Mouse (Mus musculus) urinary bladder, adult 18-20 months (tissue): ENCODE results near the gene Idi2.
"Not testable (repeated sequence)": the region's sequence is repeated elsewhere in the genome, so short reads cannot be mapped to it uniquely, and the experiment has no call there.

Source experiments
- DNase-seq, 2 experiments: peaks; one replicate each; pipeline ENCODE4 v3.0.0; 2022; ENCODE audit warnings: low spot score in 2 of 2, mixed read lengths in 2 of 2

The Idi2 gene

DNA sequence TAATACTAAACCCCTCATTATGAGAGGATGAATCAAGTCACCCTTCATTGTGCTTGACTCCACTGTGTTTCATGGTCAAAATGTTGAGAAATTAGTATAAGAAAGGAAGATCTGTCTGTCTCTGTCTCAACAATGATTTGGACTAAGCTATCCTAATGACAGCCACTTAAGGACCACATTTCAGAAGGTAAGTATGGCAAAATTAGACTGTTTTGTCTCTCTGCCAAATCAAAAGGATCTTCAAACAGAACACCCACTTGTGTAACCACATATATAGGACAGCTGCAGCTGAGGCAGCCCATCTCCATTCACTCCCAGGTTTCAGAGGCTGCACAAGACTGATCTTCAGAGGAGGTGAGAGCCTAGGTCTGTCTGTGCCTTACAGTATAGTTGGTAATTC lies at the start of gene Idi2:
TSS of gene Idi2 (plus strand) at position 301 of the 400 bp plus-strand sequence.
- not testable (repeated sequence) for DNase-seq

DNA sequence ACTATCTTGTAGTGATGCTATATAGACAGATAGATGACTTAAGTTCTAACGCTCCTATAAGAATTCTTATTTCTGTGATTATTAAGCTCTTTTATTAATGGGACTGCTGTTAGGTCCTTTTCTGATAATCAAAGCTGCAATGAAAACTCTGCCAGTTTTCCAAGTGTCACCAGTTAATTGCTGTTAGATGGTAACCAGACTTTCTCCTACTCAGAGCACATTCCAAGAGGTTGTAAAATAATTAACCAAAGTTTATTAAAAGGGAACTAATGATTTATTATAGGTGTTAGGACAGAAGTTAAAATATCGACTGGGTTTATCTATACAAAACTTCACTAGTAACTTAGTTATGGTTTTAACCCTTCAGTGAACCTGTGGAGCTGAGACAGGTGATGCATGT lies 46.7 kb upstream of the Idi2 start:
- not testable (repeated sequence) for DNase-seq

DNA sequence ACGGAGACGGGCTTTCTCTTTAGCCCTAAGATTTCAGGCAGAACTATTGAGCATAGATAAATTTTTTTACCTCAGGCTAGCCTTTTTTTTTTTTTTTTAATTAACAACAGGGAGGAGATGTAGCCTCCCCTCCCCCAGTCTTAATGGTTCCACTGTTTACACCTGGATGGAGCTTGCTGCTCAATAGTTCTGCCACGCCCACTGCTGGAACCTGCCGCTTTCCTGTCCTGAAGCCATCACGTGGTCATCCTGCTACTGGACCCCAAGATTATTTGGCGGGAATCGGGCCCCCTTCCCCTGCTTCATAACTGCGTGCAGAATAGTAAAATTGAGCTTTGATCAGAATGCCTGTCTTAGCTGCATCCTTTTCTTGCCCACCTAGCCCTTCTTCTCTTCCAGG lies 38.8 kb upstream of the Idi2 start:
- not testable (repeated sequence) for DNase-seq

DNA sequence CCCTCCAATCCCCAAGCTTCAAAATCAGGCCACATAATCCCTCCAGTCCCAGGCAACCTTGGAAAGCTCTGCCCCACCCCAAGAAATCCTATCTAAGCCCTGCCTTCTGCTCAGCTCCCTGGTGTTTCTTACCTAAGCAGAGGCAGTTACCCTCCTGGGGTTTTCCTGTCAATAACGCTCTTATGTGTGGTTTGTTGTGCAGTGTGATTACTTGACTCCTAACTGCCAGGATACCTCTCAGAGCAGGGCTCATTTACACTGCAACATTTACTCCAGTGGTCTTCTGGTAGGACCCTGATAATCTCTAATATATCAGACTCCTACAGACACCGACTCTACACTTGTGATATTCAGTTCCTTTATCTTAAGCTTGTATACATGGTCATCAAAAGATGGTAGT lies 19.2 kb upstream of the Idi2 start:
- DNase-seq, result no peak

DNA sequence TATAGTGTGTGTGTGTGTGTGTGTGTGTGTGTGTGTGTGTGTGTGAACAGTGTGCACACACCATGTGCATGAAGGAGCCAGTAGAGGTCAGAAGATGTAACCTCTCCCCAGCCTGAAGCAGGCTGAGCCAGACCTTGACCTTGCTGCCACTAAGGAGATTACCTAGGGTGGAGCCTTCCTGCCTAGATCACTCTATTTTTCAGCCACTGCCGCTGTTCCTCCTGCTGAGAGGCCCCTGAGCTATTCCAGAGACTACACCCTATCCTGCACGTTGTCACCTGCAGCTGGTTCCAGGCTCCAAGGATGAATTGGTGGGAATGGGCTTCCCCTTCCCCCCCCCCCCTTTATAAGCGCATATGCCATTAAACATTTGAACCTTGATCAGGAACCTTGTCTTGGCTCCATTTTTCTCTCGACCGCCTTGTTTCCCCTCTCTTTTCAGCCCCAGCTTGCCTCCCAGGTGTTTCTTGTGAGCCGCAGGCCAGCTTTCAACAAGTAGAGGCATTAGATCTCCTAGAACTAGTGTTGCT lies 15.0 kb upstream of the Idi2 start:
- not testable (repeated sequence) for DNase-seq

DNA sequence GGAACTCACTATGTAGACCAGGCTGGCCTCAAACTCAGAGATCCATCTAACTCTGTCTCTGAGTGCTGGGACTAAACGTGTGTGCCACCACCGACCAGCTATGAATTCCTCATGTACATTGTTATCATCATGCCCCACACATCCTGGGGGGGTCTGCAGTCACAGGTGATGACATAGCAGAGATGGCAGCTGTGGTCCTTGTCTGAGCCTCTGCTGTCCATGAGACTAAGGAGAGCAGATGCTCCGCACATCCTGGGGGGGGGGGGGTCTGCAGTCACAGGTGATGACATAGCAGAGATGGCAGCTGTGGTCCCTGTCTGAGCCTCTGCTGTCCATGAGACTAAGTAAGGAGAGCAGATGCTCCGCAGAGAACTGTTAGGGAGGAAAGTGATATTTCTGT lies 11.6 kb upstream of the Idi2 start:
- not testable (repeated sequence) for DNase-seq

DNA sequence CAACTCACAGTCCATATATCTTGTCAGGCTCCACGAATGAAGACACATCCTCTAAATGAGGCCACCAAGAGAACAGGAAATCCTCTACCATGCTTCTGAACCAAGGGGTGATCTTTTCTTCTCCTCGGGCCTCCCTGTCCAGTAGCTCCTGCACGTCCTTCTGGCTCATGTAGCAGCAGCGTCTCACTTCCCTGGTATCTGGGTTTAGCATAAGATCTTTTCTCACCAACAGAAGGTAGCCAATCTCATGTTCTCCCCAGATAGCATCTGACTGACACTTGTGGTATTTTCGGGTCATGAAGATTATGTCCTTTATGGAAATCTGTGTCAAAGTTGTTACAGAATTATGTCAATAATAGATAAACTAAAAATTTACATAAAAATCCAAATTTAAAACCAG lies 11.0 kb upstream of the Idi2 start:
- DNase-seq, result not testable (repeated sequence)

DNA sequence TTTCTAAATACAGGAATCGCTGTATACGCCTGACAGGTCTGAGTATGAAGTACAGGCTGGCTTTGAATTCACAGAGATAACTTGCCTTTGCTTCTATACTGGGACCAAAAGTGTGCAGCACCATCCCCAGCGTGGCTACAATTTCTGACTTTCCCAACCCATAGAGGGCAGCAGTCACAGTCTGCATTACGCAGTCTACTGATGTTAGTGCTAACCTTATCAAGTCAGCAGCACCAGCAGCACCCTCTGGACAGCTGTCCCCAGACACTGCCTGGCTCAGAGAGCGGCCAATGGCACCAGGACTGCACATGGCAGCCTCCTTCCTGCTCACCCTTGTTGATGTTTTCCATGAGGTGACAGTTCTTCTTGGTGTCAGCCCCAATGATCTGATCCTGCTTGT lies 8.8 kb upstream of the Idi2 start:
- DNase-seq, result not testable (repeated sequence)

DNA sequence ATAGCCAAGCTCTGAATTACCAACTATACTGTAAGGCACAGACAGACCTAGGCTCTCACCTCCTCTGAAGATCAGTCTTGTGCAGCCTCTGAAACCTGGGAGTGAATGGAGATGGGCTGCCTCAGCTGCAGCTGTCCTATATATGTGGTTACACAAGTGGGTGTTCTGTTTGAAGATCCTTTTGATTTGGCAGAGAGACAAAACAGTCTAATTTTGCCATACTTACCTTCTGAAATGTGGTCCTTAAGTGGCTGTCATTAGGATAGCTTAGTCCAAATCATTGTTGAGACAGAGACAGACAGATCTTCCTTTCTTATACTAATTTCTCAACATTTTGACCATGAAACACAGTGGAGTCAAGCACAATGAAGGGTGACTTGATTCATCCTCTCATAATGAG lies 4.5 kb upstream of the Idi2 start, which contains the start of gene Gm9745:
TSS of gene Gm9745 (minus strand) at position 101 of the 400 bp plus-strand sequence.
- DNase-seq, result not testable (repeated sequence)

DNA sequence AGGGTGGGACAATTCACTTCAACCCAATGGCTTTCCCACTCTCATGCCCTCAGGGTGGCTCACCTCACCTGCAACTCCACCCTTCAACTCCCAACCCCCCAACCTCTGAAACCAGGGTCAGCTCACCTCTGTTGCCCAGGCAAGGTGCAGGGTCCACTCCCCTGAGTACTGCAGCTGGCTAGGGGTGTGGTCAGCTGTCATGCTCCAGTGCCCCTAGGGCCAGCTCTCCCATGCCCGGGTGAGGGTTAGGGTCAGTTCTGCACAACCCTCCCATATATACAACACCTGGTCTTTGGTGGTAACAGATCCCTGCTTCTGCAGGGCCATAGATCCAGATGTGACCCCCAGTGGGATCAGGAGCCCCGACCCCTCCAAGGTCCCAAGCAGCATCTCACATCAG lies 2.5 kb downstream of the Idi2 start:
- DNase-seq, result not testable (repeated sequence)

DNA sequence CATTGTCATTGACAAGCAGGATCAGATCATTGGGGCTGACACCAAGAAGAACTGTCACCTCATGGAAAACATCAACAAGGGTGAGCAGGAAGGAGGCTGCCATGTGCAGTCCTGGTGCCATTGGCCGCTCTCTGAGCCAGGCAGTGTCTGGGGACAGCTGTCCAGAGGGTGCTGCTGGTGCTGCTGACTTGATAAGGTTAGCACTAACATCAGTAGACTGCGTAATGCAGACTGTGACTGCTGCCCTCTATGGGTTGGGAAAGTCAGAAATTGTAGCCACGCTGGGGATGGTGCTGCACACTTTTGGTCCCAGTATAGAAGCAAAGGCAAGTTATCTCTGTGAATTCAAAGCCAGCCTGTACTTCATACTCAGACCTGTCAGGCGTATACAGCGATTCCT lies 4.2 kb downstream of the Idi2 start:
- DNase-seq, result not testable (repeated sequence)

DNA sequence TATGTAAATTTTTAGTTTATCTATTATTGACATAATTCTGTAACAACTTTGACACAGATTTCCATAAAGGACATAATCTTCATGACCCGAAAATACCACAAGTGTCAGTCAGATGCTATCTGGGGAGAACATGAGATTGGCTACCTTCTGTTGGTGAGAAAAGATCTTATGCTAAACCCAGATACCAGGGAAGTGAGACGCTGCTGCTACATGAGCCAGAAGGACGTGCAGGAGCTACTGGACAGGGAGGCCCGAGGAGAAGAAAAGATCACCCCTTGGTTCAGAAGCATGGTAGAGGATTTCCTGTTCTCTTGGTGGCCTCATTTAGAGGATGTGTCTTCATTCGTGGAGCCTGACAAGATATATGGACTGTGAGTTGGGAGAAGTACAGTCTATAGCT lies 6.4 kb downstream of the Idi2 start:
- DNase-seq, result not testable (repeated sequence)

DNA sequence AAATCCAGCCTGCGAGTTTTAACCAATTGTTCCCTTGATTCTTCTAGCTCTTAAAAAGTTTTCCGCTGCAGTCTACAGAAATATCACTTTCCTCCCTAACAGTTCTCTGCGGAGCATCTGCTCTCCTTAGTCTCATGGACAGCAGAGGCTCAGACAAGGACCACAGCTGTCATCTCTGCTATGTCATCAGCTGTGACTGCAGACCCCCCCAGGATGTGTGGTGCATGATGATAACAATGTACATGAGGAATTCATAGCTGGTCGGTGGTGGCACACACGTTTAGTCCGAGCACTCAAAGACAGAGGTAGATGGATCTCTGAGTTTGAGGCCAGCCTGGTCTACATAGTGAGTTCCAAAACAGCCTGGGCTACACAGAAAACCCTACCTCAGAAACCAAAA lies 6.9 kb downstream of the Idi2 start:
- not testable (repeated sequence) for DNase-seq

DNA sequence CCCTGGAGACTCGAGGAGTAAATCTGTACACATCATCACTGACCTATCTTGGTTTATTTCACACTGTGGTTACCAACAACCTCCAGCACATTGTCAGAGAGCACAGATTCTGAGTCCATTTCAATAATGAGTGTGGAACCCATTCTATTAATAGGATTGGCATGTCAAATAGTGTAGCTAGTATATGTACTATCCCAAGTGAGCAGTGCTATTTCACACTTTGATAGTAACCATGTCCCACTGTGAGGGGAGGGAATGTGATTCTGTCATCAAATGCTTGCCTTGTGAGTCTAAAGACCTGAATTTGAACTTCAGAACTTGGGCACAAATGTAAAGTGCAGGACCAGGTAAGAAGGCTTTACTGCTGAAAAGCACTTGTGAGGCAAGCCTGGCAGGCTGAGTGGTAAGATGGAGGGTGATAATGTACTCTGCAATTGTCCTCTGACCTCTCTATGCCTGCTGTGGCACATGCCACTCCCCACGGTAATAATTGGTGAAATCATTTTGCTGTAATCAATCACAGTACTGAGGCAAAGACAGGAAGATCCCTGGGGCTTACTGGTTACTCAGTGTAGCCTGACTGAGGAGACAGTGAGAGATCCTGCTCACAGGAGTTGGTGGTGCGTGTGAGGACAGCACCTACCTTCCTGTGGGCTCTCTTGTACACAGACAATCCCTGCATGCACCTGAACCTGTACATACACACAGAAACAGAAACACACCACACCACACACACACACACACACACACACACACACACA lies 8.6 kb downstream of the Idi2 start:
- not testable (repeated sequence) for DNase-seq

DNA sequence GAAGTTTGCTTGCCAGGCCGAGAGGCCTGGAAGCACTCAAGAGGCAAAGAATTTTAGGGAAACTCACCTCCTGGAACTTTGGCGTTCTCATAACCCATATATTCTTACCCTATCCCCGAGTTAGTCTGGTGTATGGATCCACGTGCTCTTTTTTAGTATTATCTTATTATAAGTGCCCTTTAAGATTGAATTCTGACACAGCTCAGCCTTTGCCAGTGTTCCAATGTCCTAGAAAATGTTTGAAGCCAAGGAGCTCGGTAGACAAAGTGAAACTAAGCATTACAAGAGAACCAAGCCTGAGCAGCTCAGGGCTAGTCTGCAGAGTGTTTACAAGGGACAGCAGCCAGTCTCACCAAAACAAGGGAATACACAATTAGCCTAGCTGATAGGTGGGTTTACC lies 9.6 kb downstream of the Idi2 start:
- DNase-seq, result not testable (repeated sequence)

DNA sequence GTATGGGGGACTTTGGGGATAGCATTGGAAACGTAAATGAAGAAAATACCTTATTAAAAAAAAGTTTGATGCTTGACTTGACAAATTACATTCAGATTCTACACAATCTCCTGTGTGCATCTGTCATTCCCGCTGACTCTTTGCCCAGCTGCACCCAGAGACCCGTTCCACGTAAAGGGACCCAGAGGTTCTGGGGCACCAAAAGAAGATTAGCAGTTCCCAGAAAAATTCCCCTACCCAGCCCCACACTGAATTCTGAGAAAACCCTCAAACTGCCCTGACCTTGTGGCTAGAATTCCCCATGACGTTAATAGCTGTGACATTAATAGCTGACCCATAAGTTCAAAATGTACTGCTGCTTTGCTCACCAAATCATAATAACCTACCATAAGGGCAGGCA lies 12.6 kb downstream of the Idi2 start:
- DNase-seq, result no peak

DNA sequence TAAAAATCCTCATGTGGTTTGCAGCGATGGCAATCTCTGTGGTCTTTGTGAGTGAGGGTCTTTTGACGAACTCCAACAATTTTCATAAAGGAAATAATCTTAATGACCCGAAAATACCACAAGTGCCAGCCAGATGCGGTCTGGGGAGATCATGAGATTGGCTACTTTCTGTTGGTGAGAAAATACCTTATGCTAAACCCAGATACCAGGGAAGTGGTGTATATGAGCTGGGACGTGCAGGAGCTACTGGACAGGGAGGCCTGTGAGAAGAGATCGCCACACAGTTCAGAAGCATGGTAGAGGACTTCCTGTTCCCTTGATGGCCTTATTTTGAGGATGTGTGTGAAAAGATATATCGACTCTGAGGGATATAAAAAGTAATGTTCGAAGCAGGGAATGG lies 15.1 kb downstream of the Idi2 start:
- no peak for DNase-seq

DNA sequence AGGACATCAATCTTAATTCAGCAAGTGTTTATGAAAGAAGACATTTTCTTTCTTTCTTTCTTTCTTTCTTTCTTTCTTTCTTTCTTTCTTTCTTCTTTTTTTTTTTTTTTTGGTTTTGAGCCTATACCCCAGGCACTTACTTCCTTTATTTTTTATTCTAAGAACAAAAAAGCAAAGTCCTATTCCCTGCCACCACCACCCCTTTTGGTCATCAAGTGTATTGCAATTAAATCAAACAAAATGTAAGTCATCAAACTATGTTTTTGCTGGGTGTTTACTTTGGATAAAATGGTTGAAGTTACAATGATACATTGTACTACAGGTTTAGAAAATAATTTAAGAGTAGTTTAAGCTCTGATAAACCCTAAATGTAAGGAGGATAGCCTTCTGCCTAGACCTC lies 19.7 kb downstream of the Idi2 start:
- no peak for DNase-seq

DNA sequence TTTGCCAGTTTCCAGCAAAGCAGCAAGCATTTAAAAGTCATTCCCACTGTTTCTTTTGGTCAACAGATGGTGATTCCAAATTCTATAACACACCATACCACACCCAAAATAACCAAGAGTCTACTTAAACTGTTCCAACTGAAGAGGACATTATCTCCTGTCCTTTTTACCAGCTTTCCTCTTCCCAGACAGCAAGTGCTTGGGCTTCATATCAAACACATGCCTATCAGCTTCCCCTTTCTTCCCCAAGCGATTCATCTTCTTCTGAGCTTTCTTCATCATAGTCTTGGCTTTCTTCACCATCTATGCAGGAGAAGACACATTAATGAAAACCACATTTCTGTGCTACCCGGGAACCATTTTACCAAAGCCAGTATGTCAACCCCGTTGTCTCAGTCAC lies 20.3 kb downstream of the Idi2 start:
- no peak for DNase-seq

DNA sequence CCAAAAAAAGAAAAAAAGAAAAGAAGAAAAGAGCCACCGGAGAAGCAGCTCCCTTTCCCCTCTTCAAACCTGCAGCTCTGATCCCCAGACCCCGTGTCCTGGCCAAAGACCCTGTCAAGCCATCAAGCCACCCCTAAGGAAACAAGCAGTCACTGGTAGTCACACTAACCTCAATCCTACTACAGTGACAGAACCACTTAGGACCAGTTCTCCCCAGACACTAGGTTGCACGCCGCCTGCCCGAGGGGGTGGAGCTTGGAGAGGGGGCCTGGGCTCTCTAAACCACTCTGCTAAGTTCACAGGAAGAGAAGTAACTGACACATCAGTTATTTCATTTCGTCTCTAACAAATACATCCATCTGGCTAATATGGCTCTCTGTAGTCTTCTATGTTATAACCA lies 39.6 kb downstream of the Idi2 start:
- no peak for DNase-seq

DNA sequence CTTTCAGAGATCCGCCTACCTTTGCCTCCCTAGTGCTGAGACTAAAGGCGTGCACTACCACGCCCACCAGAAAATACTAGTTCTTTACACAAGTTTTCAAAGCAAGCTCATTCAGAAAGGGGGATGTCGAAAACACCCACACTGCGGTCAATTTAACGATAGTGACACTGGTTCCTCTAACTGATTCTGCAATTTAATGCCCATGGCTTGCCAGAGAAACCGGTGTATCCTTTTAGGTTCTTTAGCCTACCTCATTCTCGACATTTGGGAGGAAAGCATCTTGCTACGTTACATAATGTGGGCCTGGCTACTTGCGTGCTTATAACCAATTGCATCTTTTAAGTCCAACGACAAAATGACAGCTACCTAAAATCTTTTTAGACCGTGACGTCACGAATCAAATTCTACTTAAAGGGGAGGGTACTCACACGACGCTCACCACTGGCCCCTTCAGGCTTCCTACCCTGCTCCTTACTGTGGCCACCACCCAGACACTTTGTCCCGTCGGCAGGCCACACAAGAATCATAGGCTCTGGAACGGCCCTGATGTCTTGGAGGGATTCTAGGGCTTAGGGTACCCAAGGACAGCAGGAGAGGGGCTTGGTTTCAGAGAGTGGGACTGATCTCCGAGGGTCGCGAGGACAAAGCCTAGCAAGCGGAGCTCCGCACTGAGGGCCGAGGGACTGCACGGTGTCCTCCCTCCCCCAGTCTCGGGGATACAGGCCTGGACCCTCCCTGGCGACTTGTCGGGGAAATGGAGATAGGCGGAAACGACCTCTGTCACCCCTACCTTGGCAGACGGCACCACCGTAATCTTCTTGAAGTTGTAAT lies 42.7 kb downstream of the Idi2 start:
- DNase-seq, result no peak

DNA sequence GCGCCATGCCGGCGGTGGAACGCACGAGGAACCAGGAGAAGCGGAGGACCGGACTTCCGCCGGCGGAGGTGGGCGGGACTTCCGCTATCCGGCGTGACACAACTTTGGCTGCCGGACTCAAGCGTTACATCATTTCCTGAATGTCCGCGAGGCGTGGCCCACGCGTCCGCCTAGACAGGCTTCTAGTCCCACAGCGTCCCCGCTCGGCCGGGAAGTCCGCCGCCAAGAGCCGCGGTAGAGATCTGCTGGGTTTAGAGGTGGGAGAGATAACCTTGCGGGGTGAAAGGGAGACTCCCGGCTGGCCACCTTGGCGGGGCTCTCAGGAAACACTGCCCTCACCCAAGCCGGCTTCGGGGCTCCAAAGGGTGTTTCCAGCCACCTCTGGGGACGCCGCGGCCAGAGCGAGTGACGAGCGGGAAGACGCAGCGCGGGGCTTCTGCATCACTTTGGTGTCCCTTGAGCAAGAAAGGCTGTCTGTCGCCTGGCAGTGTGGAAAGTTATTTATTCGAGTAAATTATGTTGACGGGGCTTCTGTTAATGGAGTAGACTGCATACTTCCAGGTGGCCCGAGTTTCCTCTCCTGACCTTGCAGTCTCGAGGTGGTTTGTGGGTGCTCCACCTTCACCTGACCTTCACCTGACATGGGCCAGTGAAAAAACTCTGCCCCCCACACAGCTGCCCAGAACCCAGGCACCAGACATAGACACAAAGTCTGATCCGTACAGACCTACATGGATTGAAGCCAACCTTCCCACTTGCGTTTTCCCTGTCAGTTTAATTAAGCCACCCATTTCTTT lies 43.5 kb downstream of the Idi2 start, which contains the start of gene Gtpbp4:
TSS of gene Gtpbp4 (minus strand) at position 94 of the 797 bp plus-strand sequence.
- peak; percentile 90 to 95 for DNase-seq
